Mouse (Mus musculus) spleen, adult 2 months (tissue): ENCODE measurements at regions not wholly inside any gene's neighbourhood (a gene's known extent, or its start where the extent isn't known, plus 50 kb on each side); places are given as distances from the start of the nearest gene placed in this dataset.

ENCODE experiments used
- DNase-seq, 2 experiments: peaks; one replicate each; pipeline versions ENCODE4 v3.0.0 to v3.0.0-alpha.2; 2012 to 2021; ENCODE audit warnings: low spot score in 2 of 2, low read depth in 1 of 2
- H3K27ac ChIP-seq: fragments of 200-500 bp; 2 replicates; pipeline ENCODE4 v1.5.1; 2012; ENCODE audit warnings: low read length, inconsistent platforms; ENCODE audit not compliant: insufficient read depth
- H3K27me3 ChIP-seq: fragments of 200-500 bp; 2 replicates; pipeline ENCODE4 v1.6.1; 2012; ENCODE audit warnings: mild to moderate bottlenecking, moderate library complexity, low read length, inconsistent platforms; ENCODE audit not compliant: control insufficient read depth, insufficient read depth
- H3K36me3 ChIP-seq: fragments of 200-500 bp; 2 replicates; pipeline ENCODE4 v1.6.1; 2012; ENCODE audit warnings: mild to moderate bottlenecking, low read length, inconsistent platforms; ENCODE audit not compliant: control insufficient read depth, insufficient read depth
- H3K4me1 ChIP-seq: fragments of 200-500 bp; 2 replicates; pipeline ENCODE4 v1.6.1; 2011; ENCODE audit warnings: inconsistent platforms; ENCODE audit not compliant: control insufficient read depth, insufficient read depth, insufficient read length
- H3K4me3 ChIP-seq: fragments of 200-500 bp; 2 replicates; pipeline ENCODE4 v1.5.1; 2011; ENCODE audit warnings: mild to moderate bottlenecking, inconsistent platforms; ENCODE audit not compliant: insufficient read depth, insufficient read length; ENCODE audit errors: extremely low read depth
- CTCF ChIP-seq: fragments of 200-500 bp; IDR thresholded peaks from 2 replicates; pipeline ENCODE4 v1.5.1; 2011; ENCODE audit warnings: mild to moderate bottlenecking, inconsistent platforms; ENCODE audit not compliant: insufficient read depth, insufficient read length, insufficient replicate concordance; ENCODE audit errors: extremely low read depth
- POLR2A ChIP-seq: fragments of 200-500 bp; IDR thresholded peaks from 2 replicates; pipeline ENCODE4 v1.6.1; 2011; ENCODE audit warnings: low read depth, low read length, inconsistent platforms
- WGBS: fragments of 180-500 bp; shearing (Covaris S2); methylation state at CpG from one replicate; pipeline ENCODE4 v1.1.7; 2018; 5-methylcytosine and 5-hydroxymethylcytosine counted together

DNA sequence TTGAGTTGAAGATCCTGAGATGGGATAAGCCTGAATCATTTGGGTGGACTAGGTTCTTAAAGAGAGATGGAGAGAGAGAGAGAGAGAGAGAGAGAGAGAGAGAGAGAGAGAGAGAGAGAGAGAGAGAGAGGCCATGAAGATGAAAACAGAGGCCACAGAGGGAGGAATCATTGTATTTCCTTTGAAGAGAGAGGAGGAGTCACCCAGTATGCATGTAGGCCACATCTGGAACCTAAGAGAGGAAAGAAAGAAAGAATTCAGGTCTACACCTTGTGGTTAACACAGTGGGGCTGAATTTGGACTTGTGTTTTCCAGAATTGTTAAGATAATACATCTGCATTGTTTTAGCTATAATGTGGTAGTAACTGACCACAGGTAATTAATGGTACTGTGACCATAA lies 92.2 kb downstream of the Ptger2 start:
- Histone ChIP-seq H3K36me3 (no peaks in the 10 kb centered on the region), H3K27me3 (no peaks in the 10 kb centered on the region), H3K27ac (no peak overlapping the region; the same call in 1 of the 2 replicates), H3K4me3 (no peak overlapping the region), H3K4me1 (peaks cover 13% of the 10 kb centered on the region; the same call in 1 of the 2 replicates)
- TF ChIP-seq CTCF (no peak), POLR2A (no peak)
- no peak for DNase-seq

DNA sequence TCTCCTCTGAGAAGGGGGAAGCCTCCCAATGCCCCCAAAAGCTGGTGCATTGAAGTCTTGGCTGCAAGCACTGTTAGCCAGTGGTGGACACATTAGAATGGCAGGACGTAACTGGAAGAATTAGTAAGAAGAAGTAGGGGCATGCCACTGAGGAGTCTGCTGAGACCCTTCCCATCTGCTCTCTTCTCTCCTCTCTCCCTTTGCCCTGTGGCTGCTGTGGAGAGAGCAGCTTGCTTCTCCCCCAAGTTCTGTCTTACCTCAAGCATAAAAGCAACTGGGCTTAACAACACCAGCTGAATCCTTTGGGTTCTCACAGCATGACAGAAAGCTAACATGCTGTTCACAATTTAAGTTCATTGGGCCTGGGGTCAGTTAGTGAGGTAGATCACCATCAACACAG lies 95.1 kb downstream of the Ptger2 start:
- WGBS, result 93% methylated on average over 1 of the region's 1 CpGs
- no peaks in the 10 kb centered on the region for H3K27me3 ChIP-seq
- no peak overlapping the region for H3K4me3 ChIP-seq
- H3K4me1 ChIP-seq, result peaks cover 16% of the 10 kb centered on the region; the same call in 1 of the 2 replicates
- DNase-seq, result no peak
- H3K36me3 ChIP-seq, result no peaks in the 10 kb centered on the region
- TF ChIP-seq POLR2A (no peak), CTCF (no peak)
- no peak overlapping the region for H3K27ac ChIP-seq
